Mouse (Mus musculus) ES-Bruce4 (cell line): ENCODE results near the gene Atp5b. TPM values are rescaled to one million over a fixed set of nuclear protein-coding genes. Genes with fewer than 3 reads are reported as not detected.

Source experiments
- H3K27ac ChIP-seq: 2 replicates; pipeline ENCODE4 v1.5.1; 2012; ENCODE audit warnings: low read length, inconsistent platforms; ENCODE audit not compliant: insufficient read depth
- H3K27me3 ChIP-seq: 2 replicates; pipeline ENCODE4 v1.6.1; 2012; ENCODE audit warnings: mild to moderate bottlenecking, low read length, inconsistent platforms; ENCODE audit not compliant: control insufficient read depth, poor library complexity, insufficient read depth, severe bottlenecking
- H3K36me3 ChIP-seq: 2 replicates; pipeline ENCODE4 v1.6.1; 2012; ENCODE audit warnings: inconsistent platforms, mild to moderate bottlenecking, low read length, moderate library complexity; ENCODE audit not compliant: control insufficient read depth, poor library complexity, insufficient read depth, severe bottlenecking
- H3K4me1 ChIP-seq: one replicate; pipeline ENCODE4 v1.8.1; 2011; ENCODE audit warnings: low read length; ENCODE audit not compliant: control insufficient read depth, insufficient read depth
- H3K4me3 ChIP-seq: 2 replicates; pipeline ENCODE4 v1.5.1; 2011; ENCODE audit warnings: low read depth, mild to moderate bottlenecking, low read length
- H3K9ac ChIP-seq: 2 replicates; pipeline ENCODE4 v1.6.1; 2012; ENCODE audit warnings: low read depth, mild to moderate bottlenecking, inconsistent platforms; ENCODE audit not compliant: poor library complexity, severe bottlenecking
- H3K9me3 ChIP-seq: replicated peaks from 2 replicates; pipeline ENCODE4 v1.6.1; 2012; ENCODE audit warnings: mild to moderate bottlenecking, low read length, inconsistent platforms; ENCODE audit not compliant: control insufficient read depth, poor library complexity, insufficient read depth, severe bottlenecking
- CTCF ChIP-seq: IDR thresholded peaks from one replicate; pipeline ENCODE4 v1.8.1; 2011; ENCODE audit warnings: low read depth, low read length
- EP300 ChIP-seq: IDR thresholded peaks from 2 replicates; pipeline ENCODE4 v1.6.1; 2011; ENCODE audit warnings: low read depth, low read length; ENCODE audit not compliant: insufficient read depth
- POLR2A ChIP-seq: IDR thresholded peaks from one replicate; pipeline ENCODE4 v1.8.1; 2011; ENCODE audit warnings: low read length; ENCODE audit not compliant: insufficient read depth
- polyA plus RNA-seq: library from polyadenylated mRNA; stranded (reverse); fragments of >200 nt; gene quantifications from 2 replicates; pipeline ENCODE4 v1.2.4, GENCODE M21; 2011; ENCODE audit warnings: low read depth; ENCODE audit not compliant: missing spikeins, insufficient read depth, insufficient read length

Gene Atp5b
- polyA plus RNA-seq, 1 experiment, result 1,323 TPM

DNA sequence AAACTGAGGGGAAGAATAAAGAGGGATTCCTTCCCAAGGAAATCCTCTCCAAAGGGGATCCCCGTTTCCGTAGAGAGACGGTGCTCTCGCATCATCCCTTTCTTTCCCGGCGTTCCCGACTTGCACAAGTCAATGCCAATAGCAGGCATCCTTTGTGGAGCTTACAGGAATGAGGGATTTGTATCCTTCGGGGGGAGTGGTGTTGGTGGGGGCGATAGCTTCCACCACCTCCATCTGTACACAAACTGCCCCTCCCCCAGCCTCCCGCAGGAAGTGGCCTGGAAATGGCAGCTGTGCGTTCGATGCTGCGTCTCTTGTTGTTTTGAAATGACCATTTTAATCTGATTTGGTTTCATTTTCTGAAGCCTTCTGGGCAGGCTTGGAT lies 14.5 kb downstream of the Atp5b start:
- H3K27me3 ChIP-seq, result no peaks in the 10 kb centered on the region
- peak overlapping the region; percentile 3 for H3K27ac ChIP-seq
- no peak for TF ChIP-seq CTCF
- no peak for TF ChIP-seq EP300
- TF ChIP-seq POLR2A, result no peak
- peak overlapping the region; percentile 84 for H3K4me3 ChIP-seq
- no peaks in the 10 kb centered on the region for H3K4me1 ChIP-seq
- H3K9me3 ChIP-seq, result no peaks in the 10 kb centered on the region
- H3K36me3 ChIP-seq, result no peaks in the 10 kb centered on the region
- peak overlapping the region; percentile 99 for H3K9ac ChIP-seq

DNA sequence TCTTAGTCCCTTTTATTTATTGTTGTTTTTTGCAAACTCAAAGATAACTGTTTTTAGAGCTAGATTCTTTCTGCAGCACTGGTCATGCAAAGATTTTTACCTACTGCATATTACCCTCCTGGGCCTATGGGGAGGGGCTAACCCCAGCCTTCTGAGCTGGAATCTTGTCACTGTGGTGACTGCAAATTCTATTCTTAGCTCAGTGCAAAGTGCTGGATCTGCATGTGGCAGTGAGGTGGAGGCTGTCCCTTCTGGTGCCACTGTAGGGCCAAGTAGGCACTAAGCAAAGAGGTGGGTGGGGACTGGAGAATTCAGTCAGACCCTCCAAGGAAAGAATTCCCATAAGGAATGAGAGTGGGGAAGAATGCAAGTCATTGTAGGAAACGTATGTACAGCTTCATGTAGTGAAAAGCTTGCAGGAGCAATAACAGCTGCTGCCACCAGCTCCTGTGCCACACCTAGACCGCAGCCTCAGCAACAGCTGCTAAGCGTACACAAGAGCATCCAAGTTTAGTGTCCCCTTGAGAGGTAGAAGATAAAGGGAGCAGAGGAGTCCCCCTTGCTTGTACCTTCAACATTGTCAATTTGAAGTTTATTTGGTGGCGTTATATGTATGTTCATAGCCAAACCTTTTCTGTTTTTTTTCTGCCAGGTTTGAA lies 27.2 kb downstream of the Atp5b start:
- Histone ChIP-seq H3K9me3 (no peaks in the 10 kb centered on the region), H3K27me3 (no peaks in the 10 kb centered on the region), H3K27ac (no peak overlapping the region), H3K4me3 (no peak overlapping the region), H3K36me3 (peaks cover 59% of the 10 kb centered on the region), H3K4me1 (no peaks in the 10 kb centered on the region), H3K9ac (no peak overlapping the region)
- TF ChIP-seq CTCF (no peak), POLR2A (no peak), EP300 (no peak)

DNA sequence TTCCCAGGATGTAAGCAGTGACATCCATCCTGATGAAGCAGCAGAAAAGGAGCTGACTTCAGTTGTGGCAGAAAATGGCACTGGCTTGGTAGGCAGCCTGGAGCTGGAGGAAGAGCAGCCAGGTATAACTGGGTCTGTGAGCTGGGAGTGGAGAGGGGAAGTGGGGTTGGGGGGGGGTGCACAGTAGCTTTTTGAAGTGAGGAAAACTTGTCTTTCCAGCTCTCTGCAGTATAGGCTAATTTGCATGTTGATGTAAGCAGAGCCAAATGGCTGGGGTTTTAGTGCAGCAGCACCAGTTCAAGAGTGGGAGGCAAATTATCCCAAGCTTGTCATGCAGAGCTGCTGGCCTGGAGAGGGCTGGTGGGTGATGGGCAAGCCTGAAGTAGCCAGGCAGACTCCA lies 28.2 kb downstream of the Atp5b start:
- no peak overlapping the region for H3K27ac ChIP-seq
- peaks cover 69% of the 10 kb centered on the region for H3K36me3 ChIP-seq
- H3K27me3 ChIP-seq, result no peaks in the 10 kb centered on the region
- TF ChIP-seq EP300 (no peak), CTCF (no peak), POLR2A (no peak)
- H3K4me1 ChIP-seq, result no peaks in the 10 kb centered on the region
- H3K4me3 ChIP-seq, result no peak overlapping the region
- no peak overlapping the region for H3K9ac ChIP-seq
- no peaks in the 10 kb centered on the region for H3K9me3 ChIP-seq

DNA sequence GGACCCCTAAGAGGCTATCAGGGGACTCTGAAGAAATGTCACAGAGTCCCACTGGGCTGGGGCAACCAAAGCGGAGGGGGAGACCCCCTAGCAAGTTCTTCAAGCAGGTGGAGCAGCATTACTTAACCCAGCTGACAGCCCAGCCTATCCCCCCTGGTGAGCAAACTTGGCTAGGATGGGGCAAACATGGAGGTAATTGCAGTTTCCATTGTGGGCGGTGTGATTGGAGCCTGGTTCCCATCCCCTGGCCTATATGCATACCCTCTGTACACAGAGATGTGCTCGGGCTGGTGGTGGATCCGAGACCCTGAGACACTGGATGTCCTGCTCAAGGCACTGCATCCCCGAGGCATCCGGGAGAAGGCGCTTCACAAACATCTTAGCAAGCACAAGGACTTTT lies 40.8 kb downstream of the Atp5b start:
- no peak overlapping the region for H3K9ac ChIP-seq
- H3K27ac ChIP-seq, result no peak overlapping the region
- TF ChIP-seq CTCF (no peak), POLR2A (no peak), EP300 (no peak)
- no peaks in the 10 kb centered on the region for H3K27me3 ChIP-seq
- peaks cover 4% of the 10 kb centered on the region for H3K4me1 ChIP-seq
- peaks cover 90% of the 10 kb centered on the region for H3K36me3 ChIP-seq
- H3K9me3 ChIP-seq, result no peaks in the 10 kb centered on the region
- no peak overlapping the region for H3K4me3 ChIP-seq

DNA sequence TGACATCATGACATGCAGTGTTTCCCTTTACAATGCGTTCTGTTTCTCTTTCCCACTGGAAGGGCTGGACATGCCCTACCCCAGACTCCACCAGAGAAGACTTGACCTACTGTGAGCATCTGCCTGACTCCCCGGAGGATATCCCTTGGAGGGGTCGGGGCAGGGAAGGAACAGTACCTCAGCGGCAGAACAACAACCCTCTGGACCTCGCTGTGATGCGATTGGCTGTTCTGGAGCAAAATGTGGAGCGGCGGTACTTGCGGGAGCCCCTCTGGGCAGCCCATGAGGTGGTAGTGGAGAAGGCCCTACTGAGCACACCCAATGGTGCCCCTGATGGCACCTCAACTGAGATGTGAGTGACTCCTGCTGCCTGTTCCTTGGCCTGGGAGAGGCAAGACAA lies 41.8 kb downstream of the Atp5b start:
- H3K4me1 ChIP-seq, result peaks cover 4% of the 10 kb centered on the region
- TF ChIP-seq CTCF (no peak), POLR2A (no peak), EP300 (no peak)
- H3K9ac ChIP-seq, result no peak overlapping the region
- no peak overlapping the region for H3K4me3 ChIP-seq
- no peaks in the 10 kb centered on the region for H3K9me3 ChIP-seq
- no peak overlapping the region for H3K27ac ChIP-seq
- no peaks in the 10 kb centered on the region for H3K27me3 ChIP-seq
- H3K36me3 ChIP-seq, result peaks cover 83% of the 10 kb centered on the region

DNA sequence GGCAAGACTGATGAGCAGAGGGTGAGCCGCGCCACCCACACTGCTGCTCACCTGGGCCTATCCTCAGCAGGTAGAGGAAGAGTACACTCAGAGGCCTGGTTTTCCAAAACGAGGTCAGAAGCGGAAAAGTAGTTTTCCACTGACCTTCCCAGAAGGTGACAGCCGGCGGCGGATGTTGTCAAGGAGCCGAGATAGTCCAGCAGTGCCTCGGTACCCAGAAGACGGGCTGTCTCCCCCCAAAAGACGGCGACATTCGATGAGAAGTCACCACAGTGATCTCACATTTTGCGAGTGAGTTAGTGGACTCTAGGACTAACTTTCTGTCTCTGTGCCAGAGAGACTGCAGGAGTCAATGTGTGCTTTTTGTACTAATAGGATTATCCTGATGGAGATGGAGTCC lies 42.9 kb downstream of the Atp5b start:
- no peaks in the 10 kb centered on the region for H3K27me3 ChIP-seq
- no peak overlapping the region for H3K9ac ChIP-seq
- H3K9me3 ChIP-seq, result no peaks in the 10 kb centered on the region
- no peak for TF ChIP-seq POLR2A
- no peak for TF ChIP-seq CTCF
- TF ChIP-seq EP300, result no peak
- 0 out of 2 replicates have a peak overlapping the region, but pooled peaks have one; percentile 16 for H3K27ac ChIP-seq
- H3K4me3 ChIP-seq, result no peak overlapping the region
- H3K36me3 ChIP-seq, result peaks cover 80% of the 10 kb centered on the region
- H3K4me1 ChIP-seq, result peaks cover 4% of the 10 kb centered on the region
